Mouse (Mus musculus) midbrain, embryonic 16.5 days (tissue): ENCODE measurements around the gene Gm20850. TPM values are rescaled to one million over a fixed set of nuclear protein-coding genes. Genes with fewer than 3 reads are reported as not detected.
"Not testable (repeated sequence)": the region's sequence is repeated elsewhere in the genome, so short reads cannot be mapped to it uniquely, and the experiment has no call there.

ENCODE experiments used
- ATAC-seq: fragments of 200-750 bp; cut with Nextera tagmentation; 2 replicates; pipeline ENCODE4 v1.8.0; 2017; ENCODE audit warnings: moderate TSS enrichment
- H3K27ac ChIP-seq: fragments of 300-500 bp; sonication (generic); 2 replicates; pipeline ENCODE4 v1.5.1; 2014; ENCODE audit warnings: mild to moderate bottlenecking, low read length, mixed read lengths
- H3K27me3 ChIP-seq: fragments of 300-500 bp; sonication (generic); 2 replicates; pipeline ENCODE4 v1.6.1; 2014; ENCODE audit warnings: low read depth, low read length, mixed read lengths; ENCODE audit not compliant: control insufficient read depth, insufficient read depth
- H3K36me3 ChIP-seq: fragments of 300-500 bp; sonication (generic); 2 replicates; pipeline ENCODE4 v1.6.1; 2014; ENCODE audit warnings: mild to moderate bottlenecking, low read length, moderate library complexity, mixed read lengths; ENCODE audit not compliant: control insufficient read depth, insufficient read depth
- H3K4me1 ChIP-seq: fragments of 300-500 bp; sonication (generic); 2 replicates; pipeline ENCODE4 v1.6.1; 2014; ENCODE audit warnings: mild to moderate bottlenecking, low read length, mixed read lengths; ENCODE audit not compliant: control insufficient read depth, insufficient read depth
- H3K4me2 ChIP-seq: fragments of 300-500 bp; sonication (generic); 2 replicates; pipeline ENCODE4 v1.6.1; 2014; ENCODE audit warnings: mild to moderate bottlenecking, low read length, mixed read lengths
- H3K4me3 ChIP-seq: fragments of 300-500 bp; sonication (generic); 2 replicates; pipeline ENCODE4 v1.5.1; 2014; ENCODE audit warnings: low read depth, mild to moderate bottlenecking, low read length, moderate library complexity, mixed read lengths
- H3K9ac ChIP-seq: fragments of 300-500 bp; sonication (generic); 2 replicates; pipeline ENCODE4 v1.6.1; 2014; ENCODE audit warnings: low read depth, low read length, mixed read lengths
- H3K9me3 ChIP-seq: fragments of 300-500 bp; sonication (generic); replicated peaks from 2 replicates; pipeline ENCODE4 v1.6.1; 2014; ENCODE audit warnings: mild to moderate bottlenecking, low read length, mixed read lengths; ENCODE audit not compliant: control insufficient read depth, poor library complexity, severe bottlenecking
- WGBS: fragments of 180-500 bp; shearing (Covaris S2); extraction: QIAGEN DNeasy Blood & Tissue Kit; methylation state at CpG from one replicate; pipeline ENCODE4 v1.1.7; 2014; 5-methylcytosine and 5-hydroxymethylcytosine counted together
- polyA plus RNA-seq: library from polyadenylated mRNA; unstranded; fragments of >200 nt; fragmentation: Nextera tagmentation; extraction: Ambion mirVana; gene quantifications from 2 replicates; pipeline ENCODE4 v1.2.1, GENCODE M21; 2015

Gene Gm20850
- polyA plus RNA-seq, result not detected in 2 replicates

DNA sequence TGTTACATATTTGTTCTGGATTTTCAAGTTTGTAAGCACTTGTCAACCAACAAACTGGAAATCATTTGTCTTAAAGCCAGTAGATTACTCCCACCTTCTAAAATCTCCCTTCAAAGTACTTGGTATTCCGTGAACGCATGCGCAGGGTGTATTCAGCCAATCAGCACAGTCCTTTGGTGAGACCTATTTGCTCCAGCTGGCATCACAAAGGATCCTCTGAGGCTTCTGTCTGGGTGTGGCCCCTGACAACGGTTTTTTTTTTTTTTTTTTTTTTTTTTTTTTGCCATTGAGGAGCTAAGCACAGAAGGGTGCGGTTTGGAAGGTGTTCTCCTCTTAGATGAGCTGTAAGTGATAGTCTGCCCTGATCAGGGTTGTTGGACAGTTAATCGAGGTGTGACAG lies at the start of gene Gm20850:
Gm20850 (plus strand) TSS at position 301 of the 400 bp plus-strand sequence.
- not testable (repeated sequence) for H3K27ac ChIP-seq, H3K4me2 ChIP-seq, H3K27me3 ChIP-seq, H3K9ac ChIP-seq, H3K9me3 ChIP-seq, H3K36me3 ChIP-seq, H3K4me1 ChIP-seq, ATAC-seq, H3K4me3 ChIP-seq
- WGBS, result no CpG with 5 or more reads among the region's 6 CpGs
